ENCODE assay signal across 17 mouse cellular contexts in genomic region chr3:78866083-78866726, GRCm38 (mm10).
A peak's percentile ranks its signal among the peaks of the same experiment; 100 is the strongest.
DNase-seq lines count a peak whose midpoint lies in the region; ATAC-seq and TF ChIP-seq lines count a peak whose summit lies in the region.
"Had no signal": no experiment of that assay in that cellular context is flagged by ENCODE, and none has a peak within 500 bp of the region (broad histone marks: within the 10 kb centered on the region; RNA-seq: fewer than 3 reads in every experiment).

No protein-coding gene starts in this region.

- H3K4me1 ChIP-seq in kidney, adult 2 months (ENCODE audit: control insufficient read depth, insufficient read depth, low read length): no peaks in the 10 kb centered on the region
- peaks cover 14% of the 10 kb centered on the region for H3K4me1 ChIP-seq in midbrain, embryonic 13.5 days (replicated peaks)
- no peaks in the 10 kb centered on the region for H3K4me1 ChIP-seq in midbrain, postnatal 0 days (ENCODE audit: insufficient read depth, low read length)
- H3K4me1 ChIP-seq in forebrain, embryonic 15.5 days: peaks cover 10% of the 10 kb centered on the region
- H3K4me1 ChIP-seq in midbrain, embryonic 15.5 days: no peaks in the 10 kb centered on the region
- H3K4me1 ChIP-seq: embryonic facial prominence, embryonic 13.5 days; liver, embryonic 12.5 days had no signal

- no peaks in the 10 kb centered on the region for H3K27me3 ChIP-seq in kidney, adult 2 months (replicated peaks; ENCODE audit: control insufficient read depth, insufficient read depth, low read length)
- no peaks in the 10 kb centered on the region for H3K27me3 ChIP-seq in midbrain, embryonic 13.5 days
- H3K27me3 ChIP-seq in midbrain, postnatal 0 days (ENCODE audit: insufficient read depth, low read length): no peaks in the 10 kb centered on the region
- no peaks in the 10 kb centered on the region for H3K27me3 ChIP-seq in forebrain, embryonic 15.5 days
- no peaks in the 10 kb centered on the region for H3K27me3 ChIP-seq in midbrain, embryonic 15.5 days (replicated peaks)
- H3K27me3 ChIP-seq: embryonic facial prominence, embryonic 13.5 days; liver, embryonic 12.5 days had no signal

- H3K4me3 ChIP-seq in kidney, adult 2 months (ENCODE audit: insufficient read depth, low read depth, low read length): no peak overlapping the region
- no peak overlapping the region for H3K4me3 ChIP-seq in midbrain, embryonic 13.5 days (replicated peaks)
- no peak overlapping the region for H3K4me3 ChIP-seq in midbrain, postnatal 0 days (ENCODE audit: low read depth, low read length)
- no peak overlapping the region for H3K4me3 ChIP-seq in forebrain, embryonic 15.5 days
- H3K4me3 ChIP-seq in midbrain, embryonic 15.5 days: no peak overlapping the region
- H3K4me3 ChIP-seq: embryonic facial prominence, embryonic 13.5 days; heart, adult 2 months; liver, embryonic 12.5 days had no signal

- H3K4me2 ChIP-seq in midbrain, embryonic 13.5 days (replicated peaks): no peak overlapping the region
- H3K4me2 ChIP-seq in midbrain, postnatal 0 days (ENCODE audit: low read depth, low read length, poor library complexity, severe bottlenecking): no peak overlapping the region
- H3K4me2 ChIP-seq in forebrain, embryonic 15.5 days (replicated peaks): no peak overlapping the region
- H3K4me2 ChIP-seq in midbrain, embryonic 15.5 days: no peak overlapping the region
- H3K4me2 ChIP-seq: embryonic facial prominence, embryonic 13.5 days; liver, embryonic 12.5 days had no signal

- H3K9ac ChIP-seq in midbrain, embryonic 13.5 days (replicated peaks): no peak overlapping the region
- no peak overlapping the region for H3K9ac ChIP-seq in midbrain, postnatal 0 days (replicated peaks; ENCODE audit: low read length, poor library complexity, severe bottlenecking)
- no peak overlapping the region for H3K9ac ChIP-seq in forebrain, embryonic 15.5 days (replicated peaks)
- H3K9ac ChIP-seq in midbrain, embryonic 15.5 days: no peak overlapping the region
- H3K9ac ChIP-seq: embryonic facial prominence, embryonic 13.5 days; liver, embryonic 12.5 days had no signal

- TF ChIP-seq POLR2A in kidney, adult 2 months (IDR thresholded peaks at IDR 0.05; ENCODE audit: low read depth, low read length): no peak

- DNase-seq in kidney, adult 2 months: peak; percentile 31
- no peak for DNase-seq in kidney, postnatal 10 days
- DNase-seq in midbrain, postnatal 0 days (ENCODE audit: low spot score): no peak
- DNase-seq in cerebellum, adult 9-11 months: no peak
- DNase-seq: adrenal gland, adult 2 months; cerebellum, postnatal 10 days; gastrocnemius, postnatal 25 days; heart, adult 2 months; heart, postnatal 36 days; lung, adult 2 months; right cerebral cortex, postnatal 25 days; thymus, postnatal 36 days had no signal

- WGBS in kidney, adult 2 months: 79% methylated on average over 9 of the region's 9 CpGs
- 50% methylated on average over 9 of the region's 9 CpGs for WGBS in midbrain, embryonic 13.5 days
- WGBS in midbrain, postnatal 0 days: 55% methylated on average over 9 of the region's 9 CpGs
- 39% methylated on average over 9 of the region's 9 CpGs for WGBS in forebrain, embryonic 15.5 days
- 50% methylated on average over 9 of the region's 9 CpGs for WGBS in midbrain, embryonic 15.5 days

- no peak for TF ChIP-seq CTCF in kidney, adult 2 months (conservative IDR thresholded peaks at IDR 0.05; ENCODE audit: insufficient read depth, insufficient read length, low read depth, low read length)
- no peak for TF ChIP-seq CTCF in midbrain, postnatal 0 days (IDR thresholded peaks at IDR 0.05)

- H3K27ac ChIP-seq in kidney, adult 2 months (ENCODE audit: insufficient read depth, low read depth, low read length): no peak overlapping the region
- H3K27ac ChIP-seq in midbrain, embryonic 13.5 days: no peak overlapping the region
- no peak overlapping the region for H3K27ac ChIP-seq in midbrain, postnatal 0 days (ENCODE audit: low read depth, low read length)
- no peak overlapping the region for H3K27ac ChIP-seq in forebrain, embryonic 15.5 days (replicated peaks)
- no peak overlapping the region for H3K27ac ChIP-seq in midbrain, embryonic 15.5 days
- H3K27ac ChIP-seq: embryonic facial prominence, embryonic 13.5 days; heart, adult 2 months; liver, embryonic 12.5 days had no signal

- ATAC-seq in midbrain, embryonic 13.5 days: peak; percentile 53; the same call in 1 of the 2 replicates
- no peak for ATAC-seq in midbrain, postnatal 0 days (ENCODE audit: low FRiP score)
- 0 out of 2 replicates have a peak, but pooled peaks have one; percentile 35 for ATAC-seq in forebrain, embryonic 15.5 days (replicated peaks)
- peak; percentile 42; the same call in 1 of the 2 replicates for ATAC-seq in midbrain, embryonic 15.5 days (replicated peaks)
- ATAC-seq: liver, embryonic 12.5 days had no signal

- H3K9me3 ChIP-seq in midbrain, embryonic 13.5 days: no peaks in the 10 kb centered on the region
- no peaks in the 10 kb centered on the region for H3K9me3 ChIP-seq in midbrain, postnatal 0 days (ENCODE audit: low read length)
- H3K9me3 ChIP-seq in forebrain, embryonic 15.5 days: no peaks in the 10 kb centered on the region
- H3K9me3 ChIP-seq in midbrain, embryonic 15.5 days: no peaks in the 10 kb centered on the region
- H3K9me3 ChIP-seq: embryonic facial prominence, embryonic 13.5 days; liver, embryonic 12.5 days had no signal

- H3K36me3 ChIP-seq in kidney, adult 2 months (ENCODE audit: control insufficient read depth, insufficient read depth, low read length): no peaks in the 10 kb centered on the region
- H3K36me3 ChIP-seq in midbrain, embryonic 13.5 days: no peaks in the 10 kb centered on the region
- H3K36me3 ChIP-seq in midbrain, postnatal 0 days (ENCODE audit: insufficient read depth, low read length): no peaks in the 10 kb centered on the region
- H3K36me3 ChIP-seq in forebrain, embryonic 15.5 days: no peaks in the 10 kb centered on the region
- no peaks in the 10 kb centered on the region for H3K36me3 ChIP-seq in midbrain, embryonic 15.5 days (replicated peaks)
- H3K36me3 ChIP-seq: embryonic facial prominence, embryonic 13.5 days; liver, embryonic 12.5 days had no signal
